Mouse (Mus musculus) left cerebral cortex, adult 18-20 months (tissue): ENCODE results near the gene Ints3. TPM values are rescaled to one million over a fixed set of nuclear protein-coding genes. Genes with fewer than 3 reads are reported as not detected.

ENCODE experiments used
- DNase-seq, 2 experiments: peaks; one replicate each; pipeline ENCODE4 v3.0.0; 2021 to 2022; ENCODE audit warnings: low spot score in 2 of 2, mixed read lengths in 1 of 2
- long read RNA-seq, 2 experiments: library from polyadenylated mRNA; stranded (forward); transcript quantifications; one replicate each; pipeline ENCODE4 v2.0.0; 2021
- total RNA-seq, 2 experiments: library from RNA; stranded (reverse); gene quantifications; 2 replicates each; pipeline ENCODE4 v1.2.3; 2021

Ints3 gene
- total RNA-seq, result 10 to 100 TPM; 63.1 to 66.1 TPM
- long read RNA-seq, experiment 1, full-length matches to known transcripts, result 20 of 44 reads
- long read RNA-seq, experiment 1, partial matches to known transcripts, result 5 of 44 reads
- long read RNA-seq, experiment 1, other reads (novel, unspliced or antisense), result 19 of 44 reads
- long read RNA-seq, experiment 2, full-length matches to known transcripts, result 16 of 38 reads
- long read RNA-seq, experiment 2, partial matches to known transcripts, result 7 of 38 reads
- long read RNA-seq, experiment 2, other reads (novel, unspliced or antisense), result 15 of 38 reads

DNA sequence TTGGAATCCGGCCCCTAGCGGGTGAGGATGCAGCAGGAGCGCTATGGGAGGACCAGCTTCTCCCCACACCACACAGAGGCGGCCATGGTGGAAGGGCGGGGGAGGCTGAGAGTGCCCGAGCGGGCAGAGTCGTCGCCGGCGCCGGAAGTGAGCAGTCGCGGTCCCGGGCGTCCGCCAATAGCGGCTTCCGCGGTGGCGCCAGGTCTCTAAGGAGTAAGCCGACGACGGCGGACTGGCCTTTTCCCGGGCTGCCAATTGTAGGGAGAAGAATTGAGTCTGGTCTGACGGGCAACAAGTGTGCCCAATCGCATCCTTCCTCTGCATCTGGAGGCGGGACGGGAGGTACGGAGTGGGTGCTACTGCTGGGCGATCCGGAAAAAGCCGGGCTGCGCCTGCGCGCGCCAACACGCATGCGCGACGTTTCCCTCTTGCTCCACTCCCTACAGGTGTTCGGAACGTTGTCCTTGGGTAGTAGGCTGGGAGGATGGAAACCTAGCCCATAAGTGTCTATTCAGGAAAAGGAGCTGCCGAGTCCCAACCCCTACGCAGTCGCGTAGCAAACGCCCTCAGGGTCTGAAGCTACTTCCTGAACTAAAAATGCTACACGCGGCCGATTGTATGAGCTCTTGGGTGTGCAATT is at the start of gene Ints3:
Gene Ints3 (minus strand): TSS at position 242 of the 640 bp plus-strand sequence.
- DNase-seq, result peak; percentile 100

DNA sequence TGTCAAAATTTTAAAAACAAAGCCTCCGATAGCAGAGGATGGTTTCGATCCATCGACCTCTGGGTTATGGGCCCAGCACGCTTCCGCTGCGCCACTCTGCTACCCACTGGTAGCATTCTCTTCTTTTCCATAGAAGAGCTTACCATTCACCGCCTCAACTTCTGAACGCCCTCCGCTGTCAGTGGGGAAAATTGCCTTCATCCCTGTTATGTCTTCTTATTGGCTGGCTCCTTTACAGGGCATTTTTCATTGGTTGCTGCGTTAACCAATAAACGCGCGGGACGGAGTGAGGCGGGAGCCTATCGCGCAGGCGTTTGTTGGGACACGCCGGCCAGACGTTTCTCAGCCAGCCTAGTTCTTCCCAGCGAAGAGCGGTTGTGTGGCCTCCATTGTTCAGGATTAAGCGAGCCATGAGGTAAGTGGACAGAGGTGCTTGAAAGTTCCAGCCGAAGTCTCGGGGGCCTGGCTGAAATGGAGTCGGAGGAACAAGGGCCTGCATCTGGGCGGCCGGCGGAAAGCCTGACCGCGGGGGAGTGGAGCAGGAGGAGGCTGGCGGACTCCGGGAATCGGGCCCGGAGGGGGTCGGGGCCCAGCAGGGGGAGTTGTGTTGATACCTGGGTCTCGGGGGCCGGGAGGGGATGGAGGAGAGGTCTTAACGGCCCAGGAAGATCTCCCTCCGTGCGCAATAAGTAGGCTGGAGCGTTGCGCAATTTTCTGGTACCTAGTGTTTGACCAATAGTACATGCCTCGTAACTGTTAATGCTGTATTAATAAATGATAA is 42.6 kb upstream of the Ints3 start, which contains the start of gene Ilf2:
Gene Ilf2 (plus strand): TSS at position 296 of the 781 bp plus-strand sequence.
- DNase-seq, result peak; percentile 93 to 96

DNA sequence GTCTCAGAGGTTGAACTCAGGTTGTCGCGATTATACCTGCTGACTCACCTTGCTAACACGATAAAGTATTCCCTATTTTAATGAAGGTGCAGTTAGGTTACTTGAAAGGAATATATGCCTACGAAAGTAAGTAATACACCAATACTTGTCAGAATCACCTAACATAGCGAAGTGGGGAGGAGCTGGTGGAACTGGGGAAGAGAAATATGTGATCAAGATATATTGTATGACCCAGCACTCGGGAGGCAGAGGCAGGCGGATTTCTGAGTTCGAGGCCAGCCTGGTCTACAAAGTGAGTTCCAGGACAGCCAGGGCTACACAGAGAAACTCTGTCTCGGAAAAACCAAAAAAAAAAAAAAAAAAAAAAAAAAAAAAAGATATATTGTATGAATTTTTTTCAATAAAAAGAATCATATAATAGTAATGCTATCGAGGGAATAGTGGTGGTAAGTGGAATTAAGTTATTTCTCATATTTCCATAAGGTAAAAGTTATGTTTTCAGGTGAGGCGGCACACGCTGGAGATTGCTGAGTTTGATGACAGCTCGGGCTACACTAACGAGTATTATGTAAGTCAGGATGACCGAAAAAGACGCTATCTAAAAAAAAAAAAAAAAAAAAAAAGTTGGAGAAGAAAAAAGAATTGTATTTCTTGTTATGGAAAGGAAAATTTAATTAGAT is 41.9 kb upstream of the Ints3 start:
- DNase-seq, result no peak

DNA sequence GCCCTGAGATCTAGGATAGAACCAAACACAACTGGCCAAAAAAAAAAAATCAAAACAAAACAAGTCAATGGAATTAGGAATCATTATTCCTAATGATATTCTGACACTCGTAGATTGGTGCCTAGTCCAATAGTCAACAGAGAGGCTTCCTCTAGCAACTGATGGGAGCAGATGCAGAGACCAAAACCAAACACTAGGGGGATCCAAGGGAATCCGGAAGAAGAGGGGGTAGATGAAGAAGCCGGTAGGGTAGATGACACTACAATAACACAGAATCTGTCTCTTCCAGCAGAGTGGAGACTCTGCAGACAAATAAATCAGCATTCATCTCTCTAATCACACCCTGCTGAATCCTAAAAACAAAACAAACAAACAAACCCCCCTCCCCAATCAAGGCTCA is 38.8 kb upstream of the Ints3 start:
- peak in 1 of 2 experiments; percentile 40 for DNase-seq

DNA sequence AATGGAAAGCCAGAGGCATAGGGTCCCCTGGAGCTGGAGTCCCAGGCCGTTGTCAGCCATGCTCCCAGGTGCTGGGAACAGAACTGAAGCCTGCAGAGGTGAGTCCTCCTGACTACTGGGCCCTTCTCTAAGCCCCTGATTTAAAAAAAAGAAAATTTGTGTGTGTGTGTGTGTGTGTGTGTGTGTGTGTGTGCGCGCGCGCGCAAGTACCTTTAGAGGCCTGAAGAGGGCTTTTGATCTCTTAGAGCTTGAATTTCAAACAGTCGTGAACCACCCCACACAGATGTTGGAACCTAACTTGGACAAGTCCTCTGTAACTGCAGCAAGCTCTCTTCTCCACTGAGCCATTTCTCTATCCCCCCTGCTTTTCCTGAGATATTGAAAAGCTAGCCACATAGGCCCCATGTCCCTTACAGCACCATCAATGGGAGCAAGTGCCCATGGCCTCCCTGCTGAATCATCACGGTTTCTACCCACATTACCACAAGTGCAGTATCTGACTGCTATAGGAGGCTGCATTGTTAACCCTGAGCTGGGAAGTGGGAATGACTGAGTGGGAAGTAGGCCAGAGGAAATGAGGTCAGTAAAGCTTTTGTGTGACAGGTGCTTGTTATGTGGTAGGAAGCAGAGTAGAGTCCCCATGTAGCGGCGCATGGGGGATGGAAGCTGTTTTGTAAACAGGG is 34.3 kb upstream of the Ints3 start:
- DNase-seq, result no peak

DNA sequence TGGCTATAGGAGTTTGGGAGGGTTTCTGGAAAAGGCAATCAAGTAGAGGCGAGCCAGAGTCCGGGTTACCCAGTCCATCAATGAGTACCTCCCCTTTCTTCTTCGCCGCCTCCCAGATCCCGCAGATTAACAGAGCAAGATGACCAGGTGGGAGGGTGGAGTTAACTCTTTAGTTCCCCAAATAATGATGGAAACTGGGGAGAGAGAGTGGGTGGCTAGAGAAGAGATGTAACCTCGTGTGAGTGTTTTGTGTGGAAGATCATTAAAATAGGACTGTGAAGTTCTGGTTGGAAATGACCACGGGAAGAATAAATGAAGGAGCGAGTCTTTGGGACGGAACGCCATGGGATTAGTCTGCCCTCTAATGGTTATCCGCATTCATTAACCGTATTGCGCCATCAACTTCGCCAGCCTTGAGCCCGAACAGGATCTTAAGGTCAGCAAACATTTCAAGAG is 32.9 kb upstream of the Ints3 start:
- DNase-seq, result peak; percentile 52 to 61

DNA sequence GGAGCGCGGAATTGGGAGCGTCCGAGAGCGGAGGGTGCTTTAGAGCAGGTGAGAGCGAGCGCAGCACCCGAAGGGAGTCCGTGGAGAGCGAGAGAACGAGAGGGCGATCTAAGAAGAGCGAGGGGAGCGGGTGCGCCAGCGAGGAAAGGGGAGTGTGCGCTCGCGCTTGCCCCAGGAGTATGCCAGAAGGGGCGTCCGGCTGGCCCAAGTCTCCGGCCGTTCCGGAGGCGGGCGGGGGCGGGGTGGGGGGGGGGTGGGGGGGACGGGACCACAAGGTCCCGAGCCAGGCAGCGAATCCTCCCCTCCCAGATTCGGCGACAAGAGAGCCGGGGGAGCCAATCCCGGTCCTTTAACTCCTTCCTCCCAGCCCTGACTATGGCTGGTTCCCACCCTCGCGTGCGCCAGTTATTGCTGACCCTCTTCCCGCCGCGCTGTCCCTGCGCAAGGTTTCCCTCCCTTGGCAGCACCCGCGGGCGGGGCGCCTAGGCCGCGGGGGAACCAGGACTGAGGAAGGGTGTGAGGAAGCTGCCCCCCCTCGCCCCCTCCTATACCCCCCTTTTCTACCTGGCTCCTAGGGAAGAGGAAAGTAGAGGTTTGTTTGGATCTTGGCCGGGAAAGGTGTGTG is 32.4 kb upstream of the Ints3 start, which contains the start of gene Npr1:
Gene Npr1 (minus strand): TSS at position 181 of the 625 bp plus-strand sequence.
- DNase-seq, result no peak

DNA sequence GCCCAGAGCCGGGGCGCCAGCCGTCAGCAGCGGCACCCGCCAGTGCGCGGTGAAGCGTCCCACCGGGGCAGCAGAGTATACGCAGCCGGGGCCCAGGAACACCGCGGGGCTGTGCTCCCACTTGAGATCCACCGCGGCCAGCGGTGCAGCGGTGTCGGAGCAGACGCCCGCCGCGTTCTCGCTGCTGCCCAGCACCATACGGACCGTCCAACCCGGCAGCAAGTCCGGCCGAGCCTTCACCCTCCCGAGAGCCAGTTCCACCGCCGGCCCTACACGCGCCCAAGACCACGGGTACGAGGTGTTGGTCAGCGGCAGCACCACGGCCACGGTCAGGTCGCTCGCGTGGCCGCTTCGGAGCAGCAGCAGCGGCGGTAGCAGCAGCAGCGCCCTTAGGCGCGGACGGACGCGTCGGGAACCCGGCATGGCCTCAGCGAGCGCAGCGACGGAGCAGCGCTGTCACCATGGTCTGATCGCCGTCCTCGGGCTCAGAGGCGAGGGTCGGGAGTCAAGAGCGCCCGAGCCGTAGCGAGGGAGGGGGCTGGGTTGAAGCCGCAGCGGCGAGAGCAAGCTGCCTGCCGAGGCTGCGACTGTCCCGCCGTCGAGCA is 31.8 kb upstream of the Ints3 start:
- peak in 1 of 2 experiments; percentile 10 for DNase-seq

DNA sequence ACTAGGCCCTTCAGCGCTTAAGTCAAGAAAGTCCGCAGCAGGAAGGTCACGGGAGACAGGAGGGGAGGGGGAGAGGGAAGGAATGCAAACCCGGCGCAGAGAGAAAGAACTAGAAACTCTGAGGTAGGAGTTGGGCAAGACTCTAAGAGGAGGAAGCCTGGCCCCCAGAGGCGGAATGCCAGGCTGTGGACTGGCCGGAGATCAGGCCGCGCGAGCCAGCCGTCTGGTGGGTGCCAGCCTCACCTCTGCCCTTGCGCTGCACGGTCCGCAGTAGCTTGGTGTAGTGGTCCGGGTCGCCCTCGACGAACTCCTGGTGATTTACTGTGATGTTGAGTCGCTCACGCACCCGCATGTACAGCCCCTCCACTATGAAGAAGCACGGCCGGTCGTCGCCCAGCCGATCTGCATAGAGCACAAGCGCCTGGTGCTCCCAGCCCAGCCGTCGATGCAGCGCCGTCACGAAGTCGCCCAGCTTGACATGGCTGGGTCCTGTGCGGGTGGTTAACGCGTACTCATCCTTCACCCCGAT is 31.2 kb upstream of the Ints3 start:
- no peak for DNase-seq

DNA sequence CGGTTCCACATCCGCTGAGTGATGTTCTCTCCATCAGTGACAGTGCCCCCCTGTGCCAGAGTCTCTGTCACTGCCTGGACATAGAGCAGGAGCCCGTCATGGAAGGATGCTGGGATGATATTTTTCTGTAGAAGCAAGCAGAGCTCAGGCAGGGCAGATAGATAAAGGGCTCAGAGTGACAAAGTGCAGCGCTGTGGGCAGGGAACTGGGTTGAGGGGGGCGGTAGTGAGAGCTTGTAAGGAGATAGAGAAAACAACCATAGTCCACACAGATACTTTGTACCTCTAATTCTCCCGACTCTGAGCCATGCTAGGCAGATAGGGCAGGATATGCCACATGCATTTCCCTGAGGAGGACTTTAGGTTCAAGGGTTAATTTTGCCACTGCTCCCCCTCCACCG is 29.2 kb upstream of the Ints3 start:
- no peak for DNase-seq

DNA sequence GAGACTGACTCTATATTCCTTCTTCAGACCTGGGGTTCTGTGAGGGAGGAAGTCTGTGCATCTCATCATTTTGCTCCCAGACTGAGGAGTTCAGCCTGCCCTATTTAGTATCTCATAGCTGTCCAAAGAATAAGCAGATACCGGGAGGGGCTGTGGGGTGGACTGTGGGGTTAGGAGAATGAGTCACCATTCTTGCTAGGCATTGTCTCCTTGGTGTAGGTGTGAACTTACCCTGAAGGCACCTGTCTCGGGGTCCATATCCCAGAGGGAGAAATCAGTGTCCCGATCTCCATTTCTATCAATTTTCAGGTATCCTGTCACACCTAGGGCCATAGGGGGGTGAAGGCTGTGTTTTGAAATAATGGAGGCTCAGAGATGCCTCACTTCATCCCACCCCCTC is 28.5 kb upstream of the Ints3 start:
- no peak for DNase-seq

DNA sequence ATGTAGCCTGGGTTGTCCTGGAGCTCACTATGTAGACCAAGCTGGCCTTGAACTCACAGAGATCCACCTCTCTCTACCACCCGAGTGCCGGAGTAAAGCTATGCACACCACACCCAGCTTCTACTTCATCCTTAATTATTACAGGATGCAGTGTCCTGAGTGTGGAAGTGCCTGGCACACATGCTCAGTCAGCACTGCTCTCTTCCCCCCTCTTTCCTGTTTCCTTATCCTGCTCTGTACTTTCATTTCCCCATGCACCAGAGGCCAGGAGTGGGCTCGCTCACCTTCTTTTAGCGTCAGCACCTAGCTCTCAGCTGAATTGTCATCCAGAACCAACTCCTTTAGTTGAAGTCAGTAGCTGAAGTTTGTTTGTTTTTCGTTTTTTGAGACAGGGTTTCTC is 26.9 kb upstream of the Ints3 start:
- DNase-seq, result no peak

DNA sequence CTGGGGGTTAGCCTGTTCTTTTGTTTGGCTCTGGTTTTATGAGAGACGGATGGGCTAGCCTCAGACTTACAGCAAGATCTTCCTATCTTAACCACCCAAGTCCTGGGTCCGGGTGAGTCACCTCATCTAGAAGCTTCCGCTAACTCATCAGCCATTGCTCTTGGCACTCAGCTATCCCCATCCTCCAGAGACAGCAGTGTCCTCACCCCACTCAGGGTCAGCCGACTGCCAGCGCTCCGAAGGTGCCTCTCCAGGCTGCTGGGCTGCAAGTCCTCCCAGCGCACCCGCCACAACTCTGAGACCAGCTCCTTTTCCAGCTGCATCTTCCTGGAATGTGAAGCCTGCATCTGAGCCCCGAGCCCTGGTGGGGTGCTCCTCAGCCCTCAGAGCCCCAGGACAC is 26.3 kb upstream of the Ints3 start:
- no peak for DNase-seq

DNA sequence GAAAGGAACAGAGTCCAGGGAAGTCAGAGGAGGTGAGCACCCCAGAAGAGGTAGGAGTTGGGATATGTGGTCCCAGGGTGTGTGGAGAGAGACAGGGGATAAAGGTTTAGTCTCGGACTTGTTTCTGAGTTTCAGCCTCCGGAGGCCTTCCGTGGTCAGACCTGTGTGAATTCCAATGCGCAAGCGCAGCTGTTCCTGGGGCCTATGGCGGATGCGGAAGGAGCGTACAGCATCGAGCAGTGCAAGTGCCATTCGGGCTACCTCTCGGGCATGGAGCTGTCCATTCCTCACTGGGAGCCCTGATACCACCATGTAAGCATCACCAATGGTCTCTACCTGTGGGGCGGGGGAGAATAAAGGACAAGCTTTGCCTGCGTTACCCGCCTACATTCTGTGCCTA is 21.5 kb upstream of the Ints3 start:
- DNase-seq, result no peak

DNA sequence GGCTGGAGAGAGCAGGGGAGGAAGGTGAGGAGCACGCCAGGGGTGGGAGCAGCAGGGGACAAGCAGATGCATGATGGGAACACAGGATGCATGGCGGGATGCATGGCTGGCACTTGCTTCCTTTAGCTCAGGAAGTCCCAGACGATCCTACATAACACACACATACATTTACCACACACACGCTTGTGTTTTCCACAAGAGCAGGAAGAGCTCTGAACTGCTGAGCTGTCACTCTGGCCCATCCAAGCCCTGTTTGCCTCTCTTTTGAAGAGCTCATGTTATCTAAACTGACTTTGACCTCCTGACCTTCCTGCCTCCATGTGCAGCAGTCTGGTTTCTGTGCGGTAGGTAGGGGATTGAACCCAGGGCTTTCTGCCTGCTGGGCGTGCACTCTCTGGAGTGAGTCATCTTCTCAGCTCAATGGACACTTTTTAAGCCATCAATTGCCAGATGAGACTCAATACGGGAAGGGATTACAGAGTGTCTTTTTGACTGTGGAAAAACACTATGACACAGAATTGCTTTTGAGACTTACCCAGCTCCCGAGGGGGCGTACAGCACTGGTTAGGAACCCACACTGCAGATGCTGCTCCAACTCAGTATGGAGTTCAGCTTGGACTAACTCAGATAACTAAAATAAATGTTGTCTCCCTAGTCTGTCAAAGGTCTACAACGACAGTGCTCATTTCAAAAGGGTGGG is 18.1 kb upstream of the Ints3 start:
- DNase-seq, result peak in 1 of 2 experiments; percentile 50

DNA sequence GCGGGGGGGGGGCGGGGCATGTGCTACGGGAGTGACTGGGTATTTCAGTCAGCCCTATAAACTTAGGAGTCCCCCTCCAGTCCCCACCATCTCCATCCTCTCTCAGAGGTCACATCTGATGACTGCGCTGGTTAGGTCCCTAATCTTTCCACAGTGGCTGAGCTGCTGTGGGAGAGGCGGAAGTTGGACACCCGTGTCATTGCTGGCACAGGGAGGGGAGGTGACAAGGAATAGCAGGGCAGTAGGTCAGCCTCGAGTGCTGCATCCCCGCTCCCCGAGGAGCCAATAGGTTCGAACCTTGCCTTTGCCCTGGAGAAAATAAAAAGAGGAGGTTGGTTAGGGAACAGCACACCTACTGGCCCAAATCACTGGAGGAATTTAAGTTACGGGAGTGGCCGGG is 17.5 kb upstream of the Ints3 start:
- no peak for DNase-seq

DNA sequence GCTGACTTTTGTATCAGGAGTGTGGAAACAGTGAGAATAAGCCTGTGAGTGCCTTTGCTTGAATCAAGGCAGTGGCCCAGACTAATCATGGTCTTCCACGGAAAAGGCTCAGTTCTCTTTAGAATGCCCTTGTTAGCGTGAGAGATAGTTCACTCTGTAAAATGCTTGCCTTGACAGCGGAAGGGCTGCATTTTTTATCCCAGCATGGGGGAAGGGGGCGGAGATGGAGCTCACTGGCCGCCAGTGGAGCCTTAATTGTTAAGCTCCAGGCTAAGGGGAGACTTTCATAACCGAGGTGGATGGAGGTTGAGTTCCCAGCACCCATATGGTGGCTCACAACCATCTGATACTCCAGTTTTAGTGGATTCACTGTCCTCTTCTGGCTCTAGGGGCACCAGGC is 15.2 kb upstream of the Ints3 start:
- DNase-seq, result no peak

DNA sequence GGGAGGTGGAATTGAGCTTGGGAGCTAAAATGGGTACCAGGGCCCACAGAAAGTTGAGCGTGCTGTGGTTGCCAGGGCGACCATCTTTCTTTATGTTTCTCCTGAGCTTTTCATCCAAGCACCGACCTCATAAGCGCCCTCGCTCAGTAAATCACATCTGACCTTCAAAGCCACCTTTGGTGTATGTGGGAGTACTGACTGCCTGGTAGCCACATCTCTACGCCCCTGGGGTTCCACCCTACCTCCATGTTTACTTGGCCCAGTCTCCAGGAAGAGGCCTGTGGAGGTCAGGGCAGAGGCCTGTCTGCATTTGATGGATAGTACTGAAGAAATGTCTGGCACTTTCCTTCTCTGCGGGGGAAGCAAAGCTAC is 13.7 kb upstream of the Ints3 start:
- no peak for DNase-seq
